Comparison of ENCODE assay signal across 13 mouse cellular contexts in the genomic region with DNA sequence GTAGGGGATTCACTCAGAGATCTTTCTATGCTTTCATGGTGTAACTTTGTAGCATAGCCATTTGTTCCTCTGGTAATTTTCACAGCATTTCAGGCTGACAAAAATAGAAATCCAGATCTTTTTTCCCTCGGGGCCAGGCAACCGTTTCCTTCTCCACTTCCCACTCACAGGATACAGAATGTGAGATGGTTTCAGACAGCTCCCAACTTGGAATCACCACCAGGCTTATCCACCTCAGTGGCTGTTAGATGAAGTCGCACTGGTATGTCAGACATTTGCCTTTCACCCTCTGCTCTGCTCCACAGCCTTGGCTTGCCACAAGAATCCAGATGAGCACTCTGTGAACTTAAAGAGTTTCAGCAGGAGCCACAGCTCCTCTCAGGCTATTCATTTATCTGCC. TPM values are rescaled to one million over a fixed set of nuclear protein-coding genes. Genes with fewer than 3 reads are reported as not detected.
A peak's percentile ranks its signal among the peaks of the same experiment; 100 is the strongest.
DNase-seq lines count a peak whose midpoint lies in the region; ATAC-seq and TF ChIP-seq lines count a peak whose summit lies in the region.
"Had no signal": no experiment of that assay in that cellular context is flagged by ENCODE, and none has a peak within 500 bp of the region (broad histone marks: within the 10 kb centered on the region; RNA-seq: fewer than 3 reads in every experiment).

No protein-coding gene starts in this region.

- WGBS in olfactory bulb, adult 2 months, result 30% methylated on average over 3 of the region's 3 CpGs
- WGBS in liver, embryonic 12.5 days (ENCODE audit: insufficient replicate concordance), result 40% methylated on average over 3 of the region's 3 CpGs
- WGBS in lung, adult 2 months, result 33% methylated on average over 3 of the region's 3 CpGs

- no peak for TF ChIP-seq POLR2A in olfactory bulb, adult 2 months (IDR thresholded peaks at IDR 0.05; ENCODE audit: insufficient read depth, low read depth, low read length)
- no peak for TF ChIP-seq POLR2A in lung, adult 2 months (IDR thresholded peaks at IDR 0.05; ENCODE audit: borderline replicate concordance, extremely low read depth, low read depth, low read length)

- no peak for TF ChIP-seq CTCF in layer of hippocampus, adult 2 months (conservative IDR thresholded peaks at IDR 0.05)
- TF ChIP-seq CTCF in olfactory bulb, adult 2 months (IDR thresholded peaks at IDR 0.05; ENCODE audit: insufficient read depth, low read depth, low read length), result no peak
- no peak for TF ChIP-seq CTCF in lung, adult 2 months (IDR thresholded peaks at IDR 0.05; ENCODE audit: insufficient read depth, low read length)

- H3K4me3 ChIP-seq in layer of hippocampus, adult 2 months, result peak overlapping the region; percentile 11; the same call in 1 of the 2 replicates
- no peak overlapping the region for H3K4me3 ChIP-seq in olfactory bulb, adult 2 months (ENCODE audit: insufficient read depth, low read depth, low read length)
- H3K4me3 ChIP-seq in liver, embryonic 12.5 days, result no peak overlapping the region
- H3K4me3 ChIP-seq in lung, adult 2 months (replicated peaks; ENCODE audit: extremely low read depth, low read depth, low read length), result no peak overlapping the region
- H3K4me3 ChIP-seq: embryonic facial prominence, embryonic 10.5 days; hindbrain, embryonic 12.5 days had no signal

- no peak for ATAC-seq in liver, embryonic 12.5 days

- no peaks in the 10 kb centered on the region for H3K27me3 ChIP-seq in liver, embryonic 12.5 days (replicated peaks)
- H3K27me3 ChIP-seq: hindbrain, embryonic 12.5 days had no signal

- H3K27ac ChIP-seq in layer of hippocampus, adult 2 months, result peak overlapping the region; percentile 87
- H3K27ac ChIP-seq in olfactory bulb, adult 2 months (ENCODE audit: insufficient read depth, low read depth, low read length), result peak overlapping the region; percentile 12; the same call in 1 of the 2 replicates
- no peak overlapping the region for H3K27ac ChIP-seq in liver, embryonic 12.5 days
- H3K27ac ChIP-seq: embryonic facial prominence, embryonic 10.5 days; hindbrain, embryonic 12.5 days had no signal

- H3K4me1 ChIP-seq in olfactory bulb, adult 2 months (ENCODE audit: control insufficient read depth, insufficient read depth, low read length), result peaks cover 4% of the 10 kb centered on the region
- H3K4me1 ChIP-seq in liver, embryonic 12.5 days, result no peaks in the 10 kb centered on the region
- H3K4me1 ChIP-seq in lung, adult 2 months (ENCODE audit: control insufficient read depth, insufficient read depth, low read length), result peaks cover 3% of the 10 kb centered on the region

- no peak overlapping the region for H3K9ac ChIP-seq in liver, embryonic 12.5 days
- H3K9ac ChIP-seq: hindbrain, embryonic 12.5 days had no signal

- H3K4me2 ChIP-seq in liver, embryonic 12.5 days, result no peak overlapping the region
- H3K4me2 ChIP-seq: hindbrain, embryonic 12.5 days had no signal

- DNase-seq in frontal cortex, postnatal 36 days (ENCODE audit: low spot score in 2 of 2), result peak; percentile 60 to 69
- no peak for DNase-seq in frontal cortex, postnatal 10 days (ENCODE audit: low spot score in 2 of 2)
- DNase-seq in layer of hippocampus, adult 2 months (ENCODE audit: low spot score in 2 of 2), result peak in 1 of 2 experiments; percentile 34
- DNase-seq in layer of hippocampus, adult 11-12 months (ENCODE audit: low spot score), result no peak
- peak; percentile 14 for DNase-seq in adipocyte (ENCODE audit: low spot score)
- no peak for DNase-seq in lung, adult 2 months
- DNase-seq: cerebellum, adult 2 months; kidney, adult 9 months; thymus, adult 2 months had no signal

- no peaks in the 10 kb centered on the region for H3K36me3 ChIP-seq in liver, embryonic 12.5 days
- H3K36me3 ChIP-seq: embryonic facial prominence, embryonic 10.5 days; hindbrain, embryonic 12.5 days had no signal

- no peaks in the 10 kb centered on the region for H3K9me3 ChIP-seq in liver, embryonic 12.5 days (replicated peaks)
- H3K9me3 ChIP-seq: embryonic facial prominence, embryonic 10.5 days had no signal

RNA-seq across cellular contexts. Expression of a gene that starts 48.1 kb away (rescaled TPM):
- total RNA-seq in layer of hippocampus, adult 2 months (2021), result 100 to 1,000 TPM; 533 to 549 TPM
- 61.5 and 153 TPM in 2 replicates for polyA plus RNA-seq in olfactory bulb, adult 2 months (2012; ENCODE audit: insufficient read depth, insufficient read length, low replicate concordance, missing spikeins)
- polyA plus RNA-seq in liver, embryonic 12.5 days (2016; fragmentation: Nextera tagmentation; extraction: Ambion mirVana), result 18.4 and 18.6 TPM in 2 replicates
- 9.7 and 11.8 TPM in 2 replicates for polyA plus RNA-seq in lung, adult 2 months (2012; rRNA removed)

Comparison
In these comparisons a context has a peak if more than half of its experiments do, and no peak if none do; other contexts are left out.
1. DNase-seq: peak in frontal cortex, postnatal 36 days (2 of 2) and adipocyte (single experiment); none in frontal cortex, postnatal 10 days (0 of 2), layer of hippocampus, adult 11-12 months (single experiment) and lung, adult 2 months (single experiment).